In the genomic region with DNA sequence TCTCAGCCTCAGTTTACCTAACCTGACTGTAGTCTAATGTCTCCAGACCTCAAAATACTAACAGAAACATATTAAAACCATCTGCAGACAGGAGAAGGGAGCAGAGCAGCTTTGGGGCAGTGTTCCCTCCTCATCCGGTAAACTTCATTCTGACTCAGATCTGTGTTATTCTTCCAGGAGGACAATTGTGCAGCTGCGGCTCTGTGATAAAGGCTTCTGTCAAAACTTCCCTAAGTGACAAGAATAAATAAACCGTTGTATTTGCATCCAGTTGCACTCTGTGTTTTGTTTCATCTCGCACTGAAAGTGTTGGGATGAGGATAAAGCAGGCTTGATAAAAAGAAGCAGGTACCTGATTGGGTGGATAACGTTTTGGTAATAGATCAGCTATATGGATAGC, we compare ENCODE assay signal across 22 mouse cellular contexts.
A peak's percentile ranks its signal among the peaks of the same experiment; 100 is the strongest.
DNase-seq lines count a peak whose midpoint lies in the region; TF ChIP-seq lines count a peak whose summit lies in the region.
"Had no signal": no experiment of that assay in that cellular context is flagged by ENCODE, and none has a peak within 500 bp of the region (broad histone marks: within the 10 kb centered on the region; RNA-seq: fewer than 3 reads in every experiment).

No protein-coding gene starts in this region.

- peak overlapping the region; percentile 43; the same call in 1 of the 2 replicates for H3K27ac ChIP-seq in layer of hippocampus, adult 2 months
- H3K27ac ChIP-seq: embryonic facial prominence, embryonic 13.5 days; embryonic facial prominence, embryonic 15.5 days; forebrain, embryonic 10.5 days; forebrain, embryonic 12.5 days had no signal

- TF ChIP-seq CTCF in layer of hippocampus, adult 2 months (conservative IDR thresholded peaks at IDR 0.05), result no peak

- DNase-seq in heart, adult 11 months, result peak; percentile 42
- DNase-seq in heart, adult 8-10 months (ENCODE audit: low spot score), result no peak
- DNase-seq in layer of hippocampus, adult 2 months (ENCODE audit: low spot score in 2 of 2), result no peak
- no peak for DNase-seq in layer of hippocampus, postnatal 25 days (ENCODE audit: extremely low spot score in 1 of 2, low spot score in 1 of 2)
- DNase-seq in brain, adult 2 months (ENCODE audit: low read depth, low spot score), result peak; percentile 80
- peak; percentile 50 for DNase-seq in telencephalon, adult 2 months (ENCODE audit: low read depth, low spot score)
- no peak for DNase-seq in adrenal gland, adult 18-20 months (ENCODE audit: low spot score in 2 of 2)
- DNase-seq: adrenal gland, adult 8-10 months; adrenal gland, postnatal 14 days; adrenal gland, postnatal 36 days; cerebellum, adult 11 months; cerebellum, adult 18-20 months; cerebellum, adult 8-10 months; cerebellum, adult 9-11 months; cerebellum, postnatal 14 days; cerebellum, postnatal 36 days; embryo, embryonic 11 days had no signal

- H3K4me3 ChIP-seq in layer of hippocampus, adult 2 months, result no peak overlapping the region
- H3K4me3 ChIP-seq: embryonic facial prominence, embryonic 13.5 days; embryonic facial prominence, embryonic 15.5 days; erythroblast, embryonic 14.5 days; forebrain, embryonic 10.5 days; forebrain, embryonic 12.5 days had no signal

Comparison
In these comparisons a context has a peak if more than half of its experiments do, and no peak if none do; other contexts are left out.
1. DNase-seq: peak in heart, adult 11 months (single experiment), brain, adult 2 months (single experiment) and telencephalon, adult 2 months (single experiment); none in heart, adult 8-10 months (single experiment), layer of hippocampus, adult 2 months (0 of 2), layer of hippocampus, postnatal 25 days (0 of 2) and adrenal gland, adult 18-20 months (0 of 2).